Mouse (Mus musculus) limb, embryonic 15.5 days (tissue): Measurements from ENCODE around the gene Isoc2a. TPM values are rescaled to one million over a fixed set of nuclear protein-coding genes. Genes with fewer than 3 reads are reported as not detected.
"Not testable (repeated sequence)": the region's sequence is repeated elsewhere in the genome, so short reads cannot be mapped to it uniquely, and the experiment has no call there.

ENCODE experiments used
- ATAC-seq: fragments of 200-750 bp; cut with Nextera tagmentation; 2 replicates; pipeline ENCODE4 v1.8.0; 2017; ENCODE audit warnings: low read depth, moderate TSS enrichment; ENCODE audit not compliant: insufficient number of reproducible peaks, low FRiP score, low TSS enrichment
- H3K27ac ChIP-seq: fragments of 300-500 bp; sonication (generic); 2 replicates; pipeline ENCODE4 v1.5.1; 2015; ENCODE audit warnings: moderate library complexity, mild to moderate bottlenecking, inconsistent platforms
- H3K27me3 ChIP-seq: fragments of 300-500 bp; sonication (generic); 2 replicates; pipeline ENCODE4 v1.6.1; 2015; ENCODE audit warnings: inconsistent platforms
- H3K36me3 ChIP-seq: fragments of 300-500 bp; sonication (generic); 2 replicates; pipeline ENCODE4 v1.6.1; 2015; ENCODE audit warnings: inconsistent platforms
- H3K4me1 ChIP-seq: fragments of 300-500 bp; sonication (generic); 2 replicates; pipeline ENCODE4 v1.6.1; 2015; ENCODE audit warnings: inconsistent platforms
- H3K4me2 ChIP-seq: fragments of 300-500 bp; sonication (generic); 2 replicates; pipeline ENCODE4 v1.6.1; 2015; ENCODE audit warnings: mild to moderate bottlenecking, inconsistent platforms
- H3K4me3 ChIP-seq: fragments of 300-500 bp; sonication (generic); 2 replicates; pipeline ENCODE4 v1.5.1; 2015; ENCODE audit warnings: mild to moderate bottlenecking, inconsistent platforms
- H3K9ac ChIP-seq: fragments of 300-500 bp; sonication (generic); 2 replicates; pipeline ENCODE4 v1.6.1; 2015; ENCODE audit warnings: inconsistent platforms
- H3K9me3 ChIP-seq: fragments of 300-500 bp; sonication (generic); 2 replicates; pipeline ENCODE4 v1.6.1; 2016; ENCODE audit warnings: inconsistent platforms
- WGBS: fragments of 180-500 bp; shearing (Covaris S2); methylation state at CpG from one replicate; pipeline ENCODE4 v1.1.7; 2015; 5-methylcytosine and 5-hydroxymethylcytosine counted together
- polyA plus RNA-seq: library from polyadenylated mRNA; unstranded; fragments of >200 nt; fragmentation: Nextera tagmentation; extraction: Ambion mirVana; gene quantifications from 2 replicates; pipeline ENCODE4 v1.2.1, GENCODE M21; 2015

The Isoc2a gene
- polyA plus RNA-seq, 1 experiment from 2014 or later, result 0.86 TPM

DNA sequence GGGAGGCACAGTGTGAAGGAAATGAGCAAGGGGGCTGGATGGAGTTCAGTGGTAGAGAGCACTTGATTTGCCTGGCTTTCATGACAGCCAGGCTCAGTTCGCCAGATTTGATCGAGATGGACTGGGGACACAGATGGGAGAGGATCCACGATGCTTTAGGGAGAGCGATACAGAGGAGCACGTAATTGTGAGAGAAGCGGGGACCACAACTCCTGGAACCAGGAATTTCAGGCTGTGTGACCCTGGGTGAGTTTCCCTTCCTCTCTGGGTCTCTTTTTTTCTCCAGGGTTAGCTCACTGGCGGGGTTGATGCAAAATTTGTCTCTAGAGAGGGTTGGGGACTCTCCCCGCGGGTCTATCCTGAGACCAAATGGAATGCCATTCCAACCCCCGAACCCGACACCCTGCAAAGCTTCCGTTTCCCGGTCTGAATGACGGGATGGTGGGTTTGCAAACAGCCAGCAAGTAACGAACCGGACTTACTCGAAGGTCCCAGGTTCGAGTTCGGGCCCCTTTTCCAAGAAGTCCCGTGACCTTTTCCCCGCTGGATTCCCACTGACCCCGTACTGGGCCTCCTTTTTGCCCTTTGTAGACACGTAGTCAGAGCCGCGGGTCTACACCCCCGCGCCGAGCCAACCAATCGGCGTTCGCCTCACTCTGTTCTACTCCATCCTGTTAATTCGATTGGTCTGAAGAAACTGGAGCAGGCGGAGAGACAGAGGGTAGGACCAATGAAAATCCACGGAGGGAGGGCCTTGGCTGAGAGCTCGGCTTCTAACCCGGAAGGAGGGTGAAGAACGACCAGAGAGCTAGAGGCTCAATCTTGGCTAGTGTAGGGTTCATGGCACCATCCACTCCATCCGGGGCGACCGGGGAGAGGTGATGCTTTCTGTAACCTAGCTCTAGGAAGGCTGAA lies 11.1 kb upstream of the Isoc2a start:
- 4% methylated on average over 40 of the region's 40 CpGs for WGBS

DNA sequence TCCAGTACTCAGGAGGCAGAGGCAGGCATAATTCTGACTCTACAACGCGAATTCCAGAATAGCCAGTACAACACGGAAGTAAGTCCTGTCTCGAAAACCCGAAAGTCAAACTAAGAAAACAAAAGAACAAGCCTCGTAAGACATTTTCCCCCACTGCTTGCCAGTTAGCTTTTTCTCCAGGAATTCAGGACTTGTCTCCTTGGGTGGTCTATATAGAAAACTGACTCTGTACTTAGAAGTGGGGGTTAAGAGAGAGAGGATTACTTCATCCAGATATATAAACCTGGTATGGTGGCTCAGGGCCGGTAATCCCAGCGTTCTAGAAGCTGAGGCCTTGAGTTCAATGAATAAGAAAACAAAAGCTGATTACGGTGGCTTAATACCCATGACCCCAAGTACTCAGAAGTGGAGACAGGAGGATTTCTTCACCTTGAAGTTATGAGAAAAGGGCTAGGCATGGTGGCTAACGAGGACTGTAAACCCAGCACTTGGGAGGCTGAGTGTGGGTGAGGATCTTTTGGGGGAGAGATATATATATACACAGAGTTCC lies 10.2 kb upstream of the Isoc2a start:
- Histone ChIP-seq H3K4me3 (peak overlapping the region; percentile 55), H3K36me3 (no peaks in the 10 kb centered on the region), H3K9me3 (no peaks in the 10 kb centered on the region), H3K27me3 (no peaks in the 10 kb centered on the region), H3K9ac (peak overlapping the region; percentile 24), H3K4me1 (peaks cover 24% of the 10 kb centered on the region), H3K27ac (peak overlapping the region; percentile 74), H3K4me2 (peak overlapping the region; percentile 59)
- ATAC-seq, result no peak
- 43% methylated on average over 10 of the region's 10 CpGs for WGBS

More for the DNA sequence above, 11.1 kb upstream of the Isoc2a start:
- H3K9me3 ChIP-seq, result no peaks in the 10 kb centered on the region
- ATAC-seq, result peak; percentile 100
- peaks cover 24% of the 10 kb centered on the region for H3K4me1 ChIP-seq
- H3K27ac ChIP-seq, result peak overlapping the region; percentile 74
- no peaks in the 10 kb centered on the region for H3K36me3 ChIP-seq
- no peaks in the 10 kb centered on the region for H3K27me3 ChIP-seq
- peak overlapping the region; percentile 59 for H3K4me2 ChIP-seq
- H3K9ac ChIP-seq, result peak overlapping the region; percentile 29
- peak overlapping the region; percentile 55 for H3K4me3 ChIP-seq

DNA sequence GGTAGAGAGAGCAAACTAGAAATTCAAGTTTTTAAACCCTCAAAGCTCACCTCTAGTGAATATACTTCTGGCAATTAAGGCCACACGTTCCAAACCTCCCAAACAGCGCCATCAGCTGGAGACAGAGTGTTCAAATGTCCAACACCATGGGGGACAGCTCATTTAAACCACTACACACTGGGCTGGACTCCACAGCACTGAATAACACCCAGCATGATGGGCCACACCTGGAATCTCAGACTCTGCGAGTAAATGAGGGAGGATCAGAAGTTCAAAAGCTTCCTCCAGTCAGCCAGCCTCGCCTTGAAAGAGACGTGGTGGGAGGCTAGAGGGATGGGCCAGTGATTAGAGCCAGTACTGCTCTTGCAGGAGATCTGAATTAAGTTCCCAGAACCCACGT lies 6.8 kb upstream of the Isoc2a start, which contains the start of gene Isoc2b:
Isoc2b (minus strand) TSS at position 126 of the 400 bp plus-strand sequence.
- H3K27me3 ChIP-seq, result no peaks in the 10 kb centered on the region
- no peaks in the 10 kb centered on the region for H3K36me3 ChIP-seq
- H3K27ac ChIP-seq, result no peak within 1 kb of the TSS
- no peak within 1 kb of the TSS for H3K4me2 ChIP-seq
- no peak within 1 kb of the TSS for H3K4me3 ChIP-seq
- no peaks in the 10 kb centered on the region for H3K9me3 ChIP-seq
- H3K9ac ChIP-seq, result no peak within 1 kb of the TSS
- no peak for ATAC-seq
- WGBS, result 43% methylated on average over 6 of the region's 6 CpGs
- peaks cover 20% of the 10 kb centered on the region for H3K4me1 ChIP-seq

DNA sequence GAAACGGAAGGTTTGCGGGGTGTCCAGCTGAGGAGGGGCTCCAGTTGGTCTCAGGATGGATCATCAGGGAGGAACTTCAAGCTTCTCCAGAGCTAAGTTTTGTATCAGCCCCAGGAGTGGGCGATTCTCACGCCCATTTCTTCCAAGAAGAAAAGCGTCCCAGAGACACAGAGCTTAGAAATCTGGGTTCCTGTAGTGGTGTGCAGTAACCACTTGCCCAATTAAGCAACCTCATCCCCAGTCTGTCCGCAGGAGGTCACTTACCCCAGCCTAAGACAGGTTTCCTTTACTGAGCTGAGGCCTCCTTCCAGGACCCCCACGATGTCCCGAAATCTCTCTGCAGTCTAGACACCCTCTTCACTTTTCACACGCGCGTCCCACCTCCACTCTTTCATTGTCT lies 273 bp downstream of the Isoc2a start:
- no peak for ATAC-seq
- Histone ChIP-seq H3K36me3 (no peaks in the 10 kb centered on the region), H3K9ac (peak overlapping the region; percentile 55), H3K9me3 (no peaks in the 10 kb centered on the region), H3K4me1 (peaks cover 15% of the 10 kb centered on the region), H3K4me2 (peak overlapping the region; percentile 84), H3K4me3 (peak overlapping the region; percentile 60), H3K27ac (0 out of 2 replicates have a peak overlapping the region, but pooled peaks have one; percentile 47), H3K27me3 (no peaks in the 10 kb centered on the region)
- WGBS, result 6% methylated on average over 11 of the region's 11 CpGs

DNA sequence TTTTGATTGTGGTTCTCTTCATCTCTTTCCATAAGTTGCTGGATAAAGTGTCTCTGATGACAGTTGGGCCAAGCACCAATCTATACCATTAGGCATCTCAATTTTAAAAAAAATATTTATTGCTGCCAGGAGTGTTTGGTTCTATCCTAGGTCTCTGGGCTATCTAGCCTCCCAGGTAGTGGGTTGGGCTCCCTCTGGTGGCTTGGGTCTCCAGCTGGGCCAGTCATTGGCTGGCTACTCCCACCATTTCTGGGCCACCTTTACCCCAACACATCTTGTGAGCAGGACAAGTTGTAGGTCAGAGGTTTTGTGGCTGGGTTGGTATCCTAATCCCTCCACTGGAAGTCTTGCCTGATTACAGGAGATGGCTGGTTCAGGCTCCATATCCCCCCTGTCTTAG lies 1.2 kb downstream of the Isoc2a start:
- Histone ChIP-seq H3K4me3 (no peak overlapping the region; the same call in 1 of the 2 replicates), H3K4me2 (no peak overlapping the region), H3K9ac (no peak overlapping the region), H3K4me1 (peaks cover 15% of the 10 kb centered on the region), H3K27ac (no peak overlapping the region), H3K27me3 (no peaks in the 10 kb centered on the region), H3K9me3 (no peaks in the 10 kb centered on the region), H3K36me3 (no peaks in the 10 kb centered on the region)
- no peak for ATAC-seq

DNA sequence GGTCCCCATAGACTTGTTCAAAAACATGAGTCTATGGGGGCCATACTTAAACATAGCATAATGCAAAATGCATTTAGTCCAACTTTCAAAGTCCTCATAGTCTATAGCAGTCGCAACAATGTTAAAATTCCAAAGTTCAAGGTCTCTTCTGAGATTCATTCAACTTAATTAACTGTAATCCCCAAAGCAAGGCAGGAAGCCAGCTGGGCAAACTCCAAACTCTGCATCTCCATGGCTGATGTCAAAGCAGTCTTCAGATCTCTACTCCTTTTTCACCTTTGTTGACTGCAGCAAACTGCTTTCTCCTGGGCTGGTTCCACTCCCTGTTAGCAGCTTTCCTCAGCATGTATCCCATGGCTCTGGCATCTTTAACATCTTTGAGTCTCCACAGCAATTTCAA lies 2.1 kb downstream of the Isoc2a start:
- H3K4me1 ChIP-seq, result peaks cover 15% of the 10 kb centered on the region
- H3K9me3 ChIP-seq, ATAC-seq, H3K27me3 ChIP-seq, H3K27ac ChIP-seq, H3K9ac ChIP-seq, H3K4me2 ChIP-seq, H3K4me3 ChIP-seq, H3K36me3 ChIP-seq: not testable (repeated sequence)
- WGBS, result 88% methylated on average over 1 of the region's 1 CpGs

DNA sequence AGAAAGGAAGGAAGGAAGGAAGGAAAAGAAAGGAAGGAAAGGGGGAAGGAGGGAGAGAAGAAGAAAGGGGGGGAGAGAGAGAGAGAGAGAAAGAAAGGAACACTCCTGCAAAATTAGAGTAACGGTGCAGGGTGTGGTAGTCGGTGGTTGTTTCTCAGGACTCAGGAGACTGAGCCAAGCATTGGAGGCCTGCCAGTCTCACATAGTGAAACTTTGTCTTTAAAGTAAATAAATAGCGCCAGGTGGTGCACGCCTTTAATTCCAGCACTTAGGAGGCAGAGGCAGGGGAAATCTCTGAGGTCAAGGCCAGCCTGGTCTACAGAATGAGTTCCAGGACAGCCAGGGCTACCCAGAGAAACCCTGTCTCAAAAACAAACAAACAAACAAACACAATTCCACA lies 9.7 kb downstream of the Isoc2a start:
- Histone ChIP-seq H3K4me3 (no peak overlapping the region), H3K4me1 (peaks cover 6% of the 10 kb centered on the region; the same call in 1 of the 2 replicates), H3K9me3 (no peaks in the 10 kb centered on the region), H3K27me3 (no peaks in the 10 kb centered on the region), H3K36me3 (no peaks in the 10 kb centered on the region), H3K9ac (no peak overlapping the region), H3K27ac (peak overlapping the region; percentile 17; the same call in 1 of the 2 replicates), H3K4me2 (no peak overlapping the region)
- WGBS, result 42% methylated on average over 4 of the region's 4 CpGs
- ATAC-seq, result no peak

DNA sequence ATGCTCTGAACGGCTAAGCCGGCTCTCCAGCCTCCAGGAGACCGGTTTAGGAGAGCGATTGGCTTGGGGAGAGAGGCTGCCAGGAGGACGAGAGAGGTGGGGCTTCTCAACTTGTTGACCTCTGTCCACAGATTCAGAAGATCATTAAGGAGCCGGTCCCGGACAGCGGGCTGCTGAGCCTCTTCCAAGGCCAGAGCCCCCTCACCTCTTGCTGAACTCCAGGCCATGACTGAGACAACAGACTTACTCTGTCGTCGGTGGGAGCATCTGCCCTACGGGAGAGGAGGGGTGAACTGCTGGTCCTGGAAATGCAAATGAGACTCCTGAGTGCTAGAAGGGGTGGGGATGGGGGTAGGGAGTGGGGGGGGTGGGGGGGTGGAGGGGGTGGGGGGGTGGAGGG lies 18.2 kb downstream of the Isoc2a start:
- Histone ChIP-seq H3K4me1 (peaks cover 13% of the 10 kb centered on the region), H3K27me3 (peaks cover 13% of the 10 kb centered on the region; the same call in 1 of the 2 replicates), H3K4me2 (no peak overlapping the region), H3K36me3 (no peaks in the 10 kb centered on the region; the same call in 1 of the 2 replicates), H3K9me3 (no peaks in the 10 kb centered on the region), H3K27ac (no peak overlapping the region), H3K9ac (no peak overlapping the region), H3K4me3 (no peak overlapping the region)
- ATAC-seq, result no peak
- WGBS, result 55% methylated on average over 11 of the region's 11 CpGs

DNA sequence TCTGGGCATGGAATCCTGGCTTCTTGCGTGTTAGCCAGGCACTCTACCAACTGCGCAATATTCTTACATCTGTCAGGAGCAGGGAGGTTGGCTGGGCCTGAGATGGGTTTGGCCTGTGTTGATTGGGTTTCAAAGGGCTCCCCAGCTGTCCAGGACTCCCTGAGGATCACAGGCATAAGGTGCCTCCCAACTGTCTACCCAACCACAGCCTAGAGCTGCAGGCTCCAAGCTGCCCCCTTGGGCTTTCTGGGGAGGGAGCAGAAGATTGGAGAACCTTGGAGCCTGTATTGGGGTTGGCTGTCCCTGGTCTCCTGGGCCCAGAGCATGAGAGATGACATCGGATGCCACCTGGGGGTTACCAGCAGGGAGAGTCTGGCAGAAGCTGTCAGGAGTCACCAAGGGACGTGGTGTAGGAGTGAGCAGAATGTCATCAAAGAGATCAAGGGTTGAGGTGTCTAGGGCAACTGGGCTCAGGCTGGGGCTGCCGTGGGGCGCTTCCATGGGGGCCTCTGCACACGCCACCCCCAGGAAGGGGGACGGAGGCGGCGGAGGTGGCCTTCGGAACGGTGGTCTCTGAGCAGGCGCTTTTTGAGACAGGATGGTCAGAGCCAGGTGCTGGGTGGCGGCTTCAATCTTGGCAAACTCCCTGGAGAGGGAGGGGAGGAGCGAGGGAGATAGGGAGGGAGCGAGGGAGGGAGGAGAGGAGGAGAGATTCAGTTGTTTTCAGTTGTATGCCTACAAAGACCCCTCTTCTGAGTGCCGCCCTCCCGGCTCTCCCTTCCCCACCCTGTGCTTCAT lies 22.1 kb downstream of the Isoc2a start:
- H3K27me3 ChIP-seq, result peaks cover 21% of the 10 kb centered on the region; the same call in 1 of the 2 replicates
- H3K9ac ChIP-seq, result no peak overlapping the region
- ATAC-seq, result no peak
- no peaks in the 10 kb centered on the region; the same call in 1 of the 2 replicates for H3K36me3 ChIP-seq
- peak overlapping the region; percentile 26 for H3K4me3 ChIP-seq
- no peak overlapping the region for H3K27ac ChIP-seq
- H3K9me3 ChIP-seq, result no peaks in the 10 kb centered on the region
- H3K4me1 ChIP-seq, result peaks cover 17% of the 10 kb centered on the region
- 16% methylated on average over 18 of the region's 18 CpGs for WGBS
- peak overlapping the region; percentile 40 for H3K4me2 ChIP-seq

DNA sequence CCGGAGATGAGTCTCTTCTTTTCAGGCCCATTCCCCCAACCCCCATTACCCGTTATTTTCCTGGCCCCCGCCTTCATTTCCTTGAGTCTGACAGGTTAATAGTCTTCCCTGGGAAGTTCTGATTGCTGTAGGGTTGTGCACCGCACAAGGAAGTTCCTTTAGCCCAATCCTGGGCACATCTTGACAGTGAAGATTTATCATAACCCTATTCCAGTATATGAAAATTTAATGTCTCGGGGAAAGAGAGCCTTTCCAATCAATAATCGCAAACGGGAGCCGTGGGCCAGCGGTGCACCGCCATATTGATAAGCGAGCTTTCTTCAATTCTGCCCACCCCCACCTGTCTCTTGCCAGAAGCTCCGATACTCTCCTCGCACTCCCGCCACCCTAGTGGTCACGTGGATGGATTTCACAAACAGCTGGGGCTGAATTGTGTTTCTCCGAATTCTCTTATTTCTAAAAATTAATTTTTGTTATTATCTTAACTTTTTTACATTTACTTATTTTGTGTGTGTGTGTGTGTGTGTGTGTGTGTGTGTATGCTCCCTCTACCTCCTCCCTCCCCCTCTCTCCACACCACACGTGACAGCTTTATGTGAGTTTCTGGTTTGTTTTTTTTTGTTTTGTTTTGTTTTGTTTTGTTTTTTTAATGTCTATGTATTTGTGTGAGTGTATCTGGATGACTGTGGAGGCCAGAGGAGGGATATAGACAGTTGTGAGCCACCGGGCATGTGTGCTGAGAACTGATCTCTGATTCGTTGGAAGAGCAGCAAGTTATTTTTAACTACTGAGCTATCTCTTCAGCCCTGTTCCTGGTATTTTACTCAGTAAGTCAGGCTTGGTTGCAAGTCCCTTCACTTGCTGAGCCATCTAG lies 22.9 kb downstream of the Isoc2a start:
- WGBS, result 5% methylated on average over 19 of the region's 19 CpGs
- H3K27ac ChIP-seq, result no peak overlapping the region
- no peaks in the 10 kb centered on the region for H3K9me3 ChIP-seq
- peak overlapping the region; percentile 26 for H3K4me3 ChIP-seq
- ATAC-seq, result no peak
- peaks cover 17% of the 10 kb centered on the region for H3K4me1 ChIP-seq
- peak overlapping the region; percentile 40 for H3K4me2 ChIP-seq
- no peaks in the 10 kb centered on the region for H3K36me3 ChIP-seq
- H3K9ac ChIP-seq, result no peak overlapping the region
- H3K27me3 ChIP-seq, result peaks cover 21% of the 10 kb centered on the region; the same call in 1 of the 2 replicates

DNA sequence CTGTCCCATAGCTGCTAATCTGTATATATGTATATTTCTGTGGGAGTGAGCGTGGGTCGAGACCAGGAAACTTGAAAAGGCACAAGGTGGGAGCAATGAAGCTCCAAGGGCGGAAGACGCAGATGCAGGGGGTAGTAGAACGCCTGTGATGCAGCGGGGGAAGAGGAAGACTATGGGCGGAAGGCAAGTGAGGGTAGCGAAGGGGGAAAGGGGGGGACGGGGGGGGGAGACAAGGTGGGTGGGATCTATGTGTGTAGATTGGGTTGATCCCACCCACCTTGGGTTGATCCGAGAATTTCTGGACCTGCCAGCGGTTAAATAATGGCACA lies 23.5 kb downstream of the Isoc2a start:
- Histone ChIP-seq H3K9ac (no peak overlapping the region), H3K4me2 (peak overlapping the region; percentile 40; the same call in 1 of the 2 replicates), H3K9me3 (no peaks in the 10 kb centered on the region), H3K27ac (no peak overlapping the region), H3K36me3 (no peaks in the 10 kb centered on the region), H3K27me3 (peaks cover 21% of the 10 kb centered on the region; the same call in 1 of the 2 replicates), H3K4me1 (peaks cover 17% of the 10 kb centered on the region), H3K4me3 (peak overlapping the region; percentile 26)
- ATAC-seq, result no peak
- WGBS, result 17% methylated on average over 11 of the region's 11 CpGs
